Mouse (Mus musculus) spleen, postnatal 36 days (tissue): ENCODE results near the gene Lrrc8d.
"Not testable (repeated sequence)": the region's sequence is repeated elsewhere in the genome, so short reads cannot be mapped to it uniquely, and the experiment has no call there.

Source experiments
- DNase-seq, 2 experiments: peaks; one replicate each; pipeline ENCODE4 v3.0.0; 2022; ENCODE audit warnings: low spot score in 2 of 2, mixed read lengths in 1 of 2

The Lrrc8d gene

DNA sequence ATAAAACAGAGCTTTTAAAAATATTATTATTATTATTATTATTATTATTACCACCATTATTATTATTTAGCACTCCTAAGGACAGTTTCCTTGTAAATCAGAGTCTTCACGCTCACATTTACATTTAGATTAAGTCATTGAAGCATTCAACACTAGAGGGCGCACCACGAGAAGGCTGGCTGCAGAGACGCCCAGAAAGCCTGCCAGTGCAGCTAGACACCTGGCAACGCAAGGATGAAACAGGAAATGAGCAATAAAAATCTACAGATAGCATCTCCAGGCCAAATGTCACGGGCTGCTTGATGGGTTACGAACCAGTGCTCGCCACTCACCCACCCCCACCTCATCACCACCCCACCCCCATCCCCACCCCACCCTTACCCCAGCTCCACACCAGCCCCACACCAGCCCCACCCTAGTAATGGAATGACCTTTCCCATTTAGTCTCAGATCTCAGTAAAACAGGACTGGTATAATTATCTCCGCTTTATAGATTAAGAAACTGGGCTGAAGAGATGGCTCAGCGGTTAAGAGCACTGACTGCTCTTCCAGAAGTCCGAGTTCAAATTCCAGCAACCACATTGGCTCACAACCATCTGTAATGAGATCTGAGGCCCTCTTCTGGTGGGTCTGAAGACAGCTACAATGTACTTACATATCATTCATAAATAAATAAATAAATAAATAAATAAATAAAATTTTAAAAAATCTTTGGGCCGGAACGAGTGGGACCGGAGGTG is 14.7 kb upstream of the Lrrc8d start:
- peak; percentile 81 to 85 for DNase-seq

- not testable (repeated sequence) for DNase-seq
These were observed 13.9 kb upstream of the Lrrc8d start for GRCm38 (mm10) chr5:105685780-105686305.

GRCm38 (mm10) chr5:105686331-105686995 is 13.3 kb upstream of the Lrrc8d start:
- DNase-seq, result no peak

DNA sequence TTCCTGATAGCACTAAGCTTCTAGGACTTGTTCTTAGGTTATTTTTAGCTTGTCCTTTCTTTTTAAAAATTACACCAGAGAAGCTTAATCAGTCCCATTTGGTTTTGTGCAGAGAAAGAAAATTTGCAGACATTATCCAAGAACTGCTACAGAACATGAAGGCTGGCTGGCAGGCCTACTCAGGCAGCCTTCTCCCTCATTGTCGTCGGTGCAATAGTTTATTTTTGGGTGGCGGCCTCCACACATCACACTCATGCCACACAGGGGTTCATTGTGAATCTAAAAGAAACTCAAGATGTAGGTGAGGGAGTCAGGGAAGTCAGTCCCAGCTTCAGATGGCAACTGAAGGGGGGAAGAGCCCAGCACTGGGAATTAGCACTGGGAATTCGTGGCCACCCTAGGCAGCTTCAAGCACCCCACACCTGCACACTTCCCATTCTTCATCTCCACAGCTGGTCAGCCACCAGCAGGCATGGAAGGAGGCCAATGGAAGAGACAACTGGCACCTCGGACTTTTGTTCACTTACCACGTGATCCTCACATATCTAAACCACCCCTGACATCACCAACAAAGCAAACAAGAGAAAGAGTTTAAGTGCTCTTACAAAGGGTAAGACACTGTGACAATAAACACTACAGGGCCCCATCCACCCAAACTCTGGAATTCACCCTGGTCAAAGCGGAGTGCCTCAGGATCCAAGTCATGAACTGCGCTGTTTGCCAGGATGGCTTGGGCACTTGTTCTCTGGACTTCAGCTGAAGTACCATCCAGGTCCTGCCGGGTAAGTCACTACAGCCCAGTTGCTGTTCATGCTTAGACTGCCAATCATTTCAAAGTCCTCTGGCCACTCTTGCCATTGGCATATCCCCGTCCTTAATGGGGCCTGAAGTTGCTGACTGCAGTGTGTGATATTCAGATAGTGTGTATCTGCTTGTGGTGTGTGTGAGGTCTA is 9.0 kb upstream of the Lrrc8d start:
- no peak for DNase-seq

DNA sequence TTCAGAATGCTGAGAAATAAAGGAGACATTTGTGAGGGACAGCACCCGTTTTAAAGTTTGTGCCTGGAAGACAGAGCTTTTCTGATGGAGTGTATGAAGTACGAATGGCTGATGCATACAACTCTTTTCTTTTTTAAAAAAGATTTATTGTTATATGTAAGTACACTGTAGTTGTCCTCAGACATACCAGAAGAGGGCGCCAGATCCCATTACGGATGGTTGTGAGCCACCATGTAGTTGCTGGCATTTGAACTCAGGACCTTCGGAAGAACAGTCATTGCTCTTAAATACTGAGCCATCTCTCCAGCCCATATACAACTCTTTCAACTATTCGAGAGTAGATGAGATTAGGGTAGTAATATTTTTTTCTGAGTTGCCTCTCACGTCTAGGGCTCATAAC is 8.1 kb upstream of the Lrrc8d start:
- peak; percentile 23 to 48 for DNase-seq

DNA sequence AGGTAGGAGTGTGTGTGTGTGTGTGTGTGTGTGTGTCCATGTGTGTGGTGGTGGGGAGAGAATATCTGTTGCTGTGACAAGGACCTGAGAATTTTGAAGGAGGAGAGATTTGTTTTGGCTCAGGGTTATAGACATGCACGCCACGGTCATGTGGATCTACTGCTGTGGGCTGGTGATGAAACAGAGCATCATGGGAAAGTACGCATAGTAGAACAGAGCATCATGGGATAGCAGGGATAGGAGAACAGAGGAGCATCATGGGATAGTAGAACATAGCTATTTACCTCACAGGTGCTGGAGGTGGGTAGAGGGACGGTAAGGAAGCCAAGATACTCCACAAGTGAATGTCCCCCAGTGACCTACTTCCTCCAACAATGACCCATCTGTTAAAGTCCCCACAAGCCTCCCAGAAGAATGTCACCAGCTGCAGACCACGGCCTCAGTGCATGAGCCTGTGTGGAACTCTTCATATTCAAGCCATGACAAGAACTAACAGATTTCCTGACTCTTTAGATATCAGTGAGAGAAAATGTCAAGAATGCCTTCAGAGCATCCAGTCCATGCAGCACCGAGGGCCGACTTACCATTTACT is 5.3 kb upstream of the Lrrc8d start:
- DNase-seq, result no peak

DNA sequence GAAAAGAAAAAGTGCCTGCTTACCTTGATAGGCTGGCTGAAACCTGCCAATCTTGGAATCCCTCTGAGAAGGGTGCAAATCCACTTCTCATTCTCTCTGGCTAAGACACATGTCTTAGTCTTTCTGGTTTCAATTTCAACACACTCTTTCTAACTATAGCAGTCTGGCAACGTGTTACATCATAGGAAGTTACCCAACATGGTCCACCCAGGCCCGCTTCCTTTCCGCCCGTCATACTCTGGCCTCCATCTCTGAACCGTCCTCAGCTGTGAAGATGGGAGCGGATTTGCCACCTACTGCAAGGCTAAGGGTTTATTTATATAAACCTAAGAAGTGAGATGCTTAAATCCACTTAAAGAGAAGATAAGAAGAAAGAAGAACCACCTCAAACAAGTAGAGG is 3.7 kb upstream of the Lrrc8d start:
- peak; percentile 41 to 58 for DNase-seq

DNA sequence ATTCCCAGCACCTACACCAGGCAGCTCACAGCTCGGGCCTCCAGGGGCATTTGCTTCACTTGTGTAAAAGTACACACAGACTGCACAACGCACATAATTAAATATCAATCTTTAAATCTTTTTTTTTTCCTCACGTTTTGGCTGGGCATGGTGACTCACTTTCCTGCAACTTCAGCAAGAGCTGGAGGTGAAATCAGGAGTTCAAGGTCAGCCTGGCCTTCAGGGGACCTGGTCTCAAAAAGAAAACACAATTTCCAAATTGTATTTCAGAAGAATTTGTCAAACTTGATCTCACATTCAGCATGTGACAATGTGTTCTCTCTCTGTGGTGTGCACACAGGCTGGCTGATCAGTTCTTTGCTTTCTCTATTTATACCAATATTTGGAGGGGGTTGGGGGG is 1.9 kb upstream of the Lrrc8d start:
- DNase-seq, result no peak

DNA sequence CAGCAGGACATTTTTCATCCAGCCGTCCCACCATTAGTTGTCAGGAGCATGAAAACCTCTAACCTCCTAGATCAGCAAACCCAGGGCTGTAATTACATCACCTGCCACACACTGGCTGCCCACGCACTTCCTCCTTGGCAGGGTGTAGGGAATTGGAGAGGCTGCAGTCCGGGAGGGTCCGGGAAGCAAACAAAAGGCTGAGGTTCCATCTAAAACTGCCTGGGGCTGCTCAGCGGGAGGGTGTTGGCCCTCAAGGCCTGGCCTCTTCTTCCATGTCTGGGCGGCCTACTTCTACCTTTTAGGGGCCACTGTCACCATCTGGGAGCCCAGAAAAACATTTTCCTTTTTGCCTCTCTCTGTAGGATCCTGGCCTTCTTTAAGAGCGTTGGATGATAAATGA is 1.1 kb upstream of the Lrrc8d start:
- DNase-seq, result no peak

- peak; percentile 92 for DNase-seq
These were observed 492 bp downstream of the Lrrc8d start for GRCm38 (mm10) chr5:105700070-105700851.

DNA sequence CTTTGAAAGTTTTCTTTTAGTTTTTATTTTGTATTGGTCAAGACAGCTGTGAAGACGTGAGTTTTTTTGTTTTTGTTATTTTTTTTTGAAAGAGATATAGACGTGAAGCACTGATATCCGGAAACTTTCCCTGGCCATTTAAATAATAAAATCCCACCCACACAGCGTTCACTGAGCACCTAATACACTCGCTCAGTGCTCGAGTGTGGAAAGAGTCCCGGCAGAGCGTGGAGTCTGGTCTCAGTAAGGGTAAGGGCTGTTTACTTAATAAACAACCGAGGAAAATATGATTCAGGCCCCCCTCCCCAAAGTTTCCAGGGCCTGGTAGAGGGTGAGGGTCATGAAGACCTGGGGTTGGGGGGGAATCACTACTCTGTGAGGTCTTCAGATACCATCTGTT is 1.6 kb downstream of the Lrrc8d start:
- no peak for DNase-seq

DNA sequence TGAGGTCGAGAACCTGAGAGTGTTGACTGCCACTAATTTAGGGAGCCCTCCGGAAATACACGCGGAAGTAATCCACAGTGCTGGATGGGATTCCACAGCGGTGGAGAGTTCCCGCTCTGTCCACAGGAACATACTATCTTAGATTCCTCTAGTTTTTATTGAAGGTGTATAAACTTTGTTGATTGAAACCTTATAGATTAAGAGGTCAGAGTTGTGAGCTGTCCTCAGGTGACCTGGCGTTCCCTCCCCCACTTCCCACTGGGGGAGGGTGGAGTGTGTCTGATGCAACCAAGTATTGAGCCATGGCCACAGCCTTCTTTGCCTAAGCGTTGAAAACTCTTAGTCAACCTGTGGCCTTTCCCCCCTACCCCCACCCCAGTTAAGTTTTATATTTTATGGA is 2.1 kb downstream of the Lrrc8d start:
- DNase-seq, result peak in 1 of 2 experiments; percentile 38

DNA sequence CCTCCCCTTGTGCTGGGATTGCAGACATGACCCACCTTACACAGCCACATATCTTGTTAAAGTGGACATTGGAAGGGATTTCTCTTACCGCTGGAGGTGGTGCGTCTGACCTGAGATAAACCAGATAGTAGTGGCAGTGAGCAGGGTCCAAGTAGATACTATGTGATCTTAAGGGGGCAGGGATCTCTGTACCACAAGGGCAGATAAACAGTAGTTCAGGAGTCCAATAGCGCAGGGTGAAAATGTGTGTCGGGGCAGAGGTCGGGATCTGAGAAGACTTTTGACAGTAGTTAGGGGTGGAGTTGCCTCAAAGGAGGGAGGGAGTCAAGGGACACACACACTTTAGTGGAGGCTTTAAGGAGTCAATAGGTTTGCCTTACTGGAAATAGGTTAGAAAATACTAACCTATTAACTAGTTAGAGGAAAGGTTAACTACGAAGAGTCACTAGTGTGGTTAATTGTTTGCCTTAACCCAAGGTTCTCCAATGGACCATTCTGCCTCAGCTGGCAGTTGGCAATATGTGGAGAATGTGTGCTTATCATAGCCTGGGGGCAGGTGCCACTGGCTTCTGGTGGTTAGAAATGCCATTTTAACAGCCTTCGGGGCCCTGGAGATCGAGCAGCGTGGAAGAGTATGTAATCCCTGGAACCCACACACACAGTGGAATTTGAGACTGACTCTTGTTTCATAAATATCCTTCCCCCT is 3.0 kb downstream of the Lrrc8d start:
- no peak for DNase-seq

DNA sequence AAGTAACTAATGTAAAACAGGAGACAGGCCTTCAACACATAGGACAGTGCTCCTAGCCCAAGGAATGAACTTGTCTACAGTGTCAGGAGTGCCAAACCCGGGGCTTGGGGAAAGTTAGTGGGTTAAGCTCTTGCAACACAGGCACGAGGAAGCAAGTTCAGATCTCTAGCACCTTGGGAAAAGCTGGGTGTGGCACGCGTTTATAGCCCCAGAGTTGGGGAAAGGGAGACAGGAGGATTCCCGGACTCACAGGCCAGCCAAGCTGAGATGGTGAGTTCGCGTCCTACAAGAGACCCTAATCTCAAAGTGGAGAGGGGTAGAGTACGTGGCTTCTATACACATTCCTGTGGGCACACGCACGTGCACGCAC is 3.5 kb downstream of the Lrrc8d start:
- no peak for DNase-seq

GRCm38 (mm10) chr5:105704573-105704972 is 4.8 kb downstream of the Lrrc8d start:
- no peak for DNase-seq

DNA sequence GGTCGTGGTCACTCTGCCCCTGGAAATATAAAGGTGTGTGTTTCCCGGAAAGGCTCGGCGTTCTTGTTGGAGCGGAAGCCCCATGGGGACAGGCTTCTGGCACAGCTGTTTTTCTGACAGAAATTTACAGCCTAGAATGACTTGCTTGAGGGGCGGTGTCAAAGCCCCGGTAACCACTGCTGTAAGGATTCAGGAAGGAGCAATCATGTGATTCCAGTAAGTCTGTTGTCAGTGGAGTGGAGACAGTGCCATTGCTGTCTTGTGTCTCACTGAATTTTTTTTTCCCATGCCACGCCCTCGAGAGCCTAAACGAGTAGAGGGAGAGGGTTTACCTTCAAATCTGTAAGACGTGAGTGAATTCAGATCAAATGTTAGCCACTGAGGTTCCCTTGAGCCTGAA is 6.9 kb downstream of the Lrrc8d start:
- no peak for DNase-seq

DNA sequence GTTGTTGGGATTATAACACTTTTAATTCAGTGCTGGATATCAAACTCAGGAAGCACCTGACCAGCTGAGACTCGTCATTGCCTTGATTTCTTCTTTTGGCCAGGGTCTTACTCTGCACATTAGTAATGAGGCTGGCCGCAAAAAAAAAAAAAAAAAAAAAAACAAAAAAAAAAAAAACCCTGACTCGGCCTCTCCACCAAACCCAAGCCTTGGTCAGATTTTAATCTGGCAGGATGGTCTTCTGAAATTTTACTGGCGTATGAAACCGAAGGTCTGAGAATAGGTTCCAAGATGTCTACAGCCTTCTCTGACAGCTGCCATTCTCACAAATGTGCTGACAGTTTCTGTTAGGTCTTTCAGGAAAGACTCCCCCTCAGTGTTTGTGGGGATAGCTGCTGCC is 8.5 kb downstream of the Lrrc8d start:
- no peak for DNase-seq

GRCm38 (mm10) chr5:105710473-105710872 is 10.7 kb downstream of the Lrrc8d start:
- no peak for DNase-seq

GRCm38 (mm10) chr5:105714446-105714845 is 14.7 kb downstream of the Lrrc8d start:
- DNase-seq, result no peak

DNA sequence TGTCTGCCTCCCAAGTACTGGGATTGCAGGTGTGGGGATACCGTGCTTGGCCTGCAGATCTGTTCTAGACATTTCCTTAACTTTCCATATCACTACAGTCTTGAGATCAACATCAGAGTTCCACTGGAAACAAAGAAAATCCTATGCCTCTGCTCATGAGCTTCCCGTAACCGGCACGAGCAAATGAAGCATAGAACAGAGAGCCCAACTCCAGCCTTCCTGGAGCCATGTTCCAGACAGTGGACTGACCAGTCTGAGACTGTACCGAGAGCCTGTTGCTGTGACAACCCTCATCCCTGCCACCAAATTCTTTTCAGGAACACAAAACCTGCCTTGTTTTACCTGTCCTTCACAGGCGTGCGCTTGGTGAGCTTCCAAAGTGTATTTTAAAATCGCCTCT is 15.3 kb downstream of the Lrrc8d start:
- no peak for DNase-seq
